Comparison of ENCODE assay signal across 11 mouse cellular contexts in genomic region chr5:72225056-72225455, GRCm38 (mm10). TPM values are rescaled to one million over a fixed set of nuclear protein-coding genes. Genes with fewer than 3 reads are reported as not detected.
A peak's percentile ranks its signal among the peaks of the same experiment; 100 is the strongest.
DNase-seq lines count a peak whose midpoint lies in the region; ATAC-seq and TF ChIP-seq lines count a peak whose summit lies in the region.
"Had no signal": no experiment of that assay in that cellular context is flagged by ENCODE, and none has a peak within 500 bp of the region (broad histone marks: within the 10 kb centered on the region; RNA-seq: fewer than 3 reads in every experiment).

No protein-coding gene starts in this region.

- H3K4me2 ChIP-seq in heart, embryonic 12.5 days, result peak overlapping the region; percentile 51
- H3K4me2 ChIP-seq in liver, postnatal 0 days (ENCODE audit: low read depth, low read length), result peak overlapping the region; percentile 64
- no peak overlapping the region for H3K4me2 ChIP-seq in hindbrain, embryonic 11.5 days (replicated peaks; ENCODE audit: low read depth, low read length)
- H3K4me2 ChIP-seq in midbrain, embryonic 11.5 days, result no peak overlapping the region
- H3K4me2 ChIP-seq: embryonic facial prominence, embryonic 12.5 days; limb, embryonic 12.5 days had no signal

- TF ChIP-seq CTCF in liver, postnatal 0 days (IDR thresholded peaks at IDR 0.05; ENCODE audit: low read depth), result no peak

- peak; percentile 54; the same call in 1 of the 2 replicates for ATAC-seq in heart, embryonic 12.5 days (ENCODE audit: insufficient number of reproducible peaks, low FRiP score)
- peak; percentile 46 for ATAC-seq in liver, postnatal 0 days
- no peak for ATAC-seq in hindbrain, embryonic 11.5 days (ENCODE audit: low FRiP score)
- no peak for ATAC-seq in midbrain, embryonic 11.5 days (ENCODE audit: low FRiP score)
- ATAC-seq: midbrain, embryonic 16.5 days had no signal

- no peak for DNase-seq in heart, adult 18-20 months
- peak; percentile 77 for DNase-seq in A20 (ENCODE audit: low read depth, low spot score)
- DNase-seq in c-Kit-positive CD71-positive TER-119-positive erythroid progenitor cells, embryonic 14.5 days (ENCODE audit: low spot score), result peak; percentile 49
- DNase-seq in liver, postnatal 0 days, result peak; percentile 60
- no peak for DNase-seq in cerebellum, adult 11-12 months
- no peak for DNase-seq in hindbrain, embryonic 11.5 days (ENCODE audit: low spot score)
- DNase-seq in midbrain, embryonic 11.5 days (ENCODE audit: low spot score, missing footprints), result no peak

- H3K27ac ChIP-seq in heart, embryonic 12.5 days (ENCODE audit: poor library complexity, severe bottlenecking), result no peak overlapping the region
- H3K27ac ChIP-seq in liver, postnatal 0 days (ENCODE audit: low read depth), result peak overlapping the region; percentile 76; the same call in 1 of the 2 replicates
- H3K27ac ChIP-seq in hindbrain, embryonic 11.5 days (ENCODE audit: low read depth, low read length), result no peak overlapping the region
- no peak overlapping the region for H3K27ac ChIP-seq in midbrain, embryonic 11.5 days (ENCODE audit: low read depth, low read length)
- H3K27ac ChIP-seq: embryonic facial prominence, embryonic 12.5 days; limb, embryonic 12.5 days had no signal

- H3K36me3 ChIP-seq in heart, embryonic 12.5 days, result peaks cover 8% of the 10 kb centered on the region; the same call in 1 of the 2 replicates
- peaks cover 7% of the 10 kb centered on the region for H3K36me3 ChIP-seq in liver, postnatal 0 days (replicated peaks; ENCODE audit: insufficient read depth, low read length)
- no peaks in the 10 kb centered on the region for H3K36me3 ChIP-seq in hindbrain, embryonic 11.5 days (ENCODE audit: control insufficient read depth, insufficient read depth, low read length)
- no peaks in the 10 kb centered on the region for H3K36me3 ChIP-seq in midbrain, embryonic 11.5 days (ENCODE audit: control insufficient read depth, insufficient read depth, low read length)
- H3K36me3 ChIP-seq: embryonic facial prominence, embryonic 12.5 days; limb, embryonic 12.5 days had no signal

- no peaks in the 10 kb centered on the region for H3K9me3 ChIP-seq in heart, embryonic 12.5 days (replicated peaks)
- H3K9me3 ChIP-seq in liver, postnatal 0 days (ENCODE audit: low read length), result no peaks in the 10 kb centered on the region
- no peaks in the 10 kb centered on the region for H3K9me3 ChIP-seq in hindbrain, embryonic 11.5 days (ENCODE audit: control insufficient read depth, low read length)
- no peaks in the 10 kb centered on the region for H3K9me3 ChIP-seq in midbrain, embryonic 11.5 days (ENCODE audit: control insufficient read depth, low read length)
- H3K9me3 ChIP-seq: embryonic facial prominence, embryonic 12.5 days; limb, embryonic 12.5 days had no signal

- no peak overlapping the region for H3K9ac ChIP-seq in heart, embryonic 12.5 days
- H3K9ac ChIP-seq in liver, postnatal 0 days (replicated peaks), result no peak overlapping the region
- H3K9ac ChIP-seq in hindbrain, embryonic 11.5 days (ENCODE audit: low read depth, low read length), result no peak overlapping the region
- H3K9ac ChIP-seq in midbrain, embryonic 11.5 days (ENCODE audit: low read length), result no peak overlapping the region
- H3K9ac ChIP-seq: embryonic facial prominence, embryonic 12.5 days; limb, embryonic 12.5 days had no signal

- TF ChIP-seq EP300 in liver, postnatal 0 days (IDR thresholded peaks at IDR 0.05; ENCODE audit: low read depth), result no peak

- no peaks in the 10 kb centered on the region for H3K27me3 ChIP-seq in heart, embryonic 12.5 days (replicated peaks)
- H3K27me3 ChIP-seq in liver, postnatal 0 days (ENCODE audit: insufficient read depth, low read length), result no peaks in the 10 kb centered on the region
- no peaks in the 10 kb centered on the region for H3K27me3 ChIP-seq in hindbrain, embryonic 11.5 days (ENCODE audit: control insufficient read depth, insufficient read depth, low read length)
- no peaks in the 10 kb centered on the region for H3K27me3 ChIP-seq in midbrain, embryonic 11.5 days (ENCODE audit: control insufficient read depth, insufficient read depth, low read length)
- H3K27me3 ChIP-seq: embryonic facial prominence, embryonic 12.5 days; limb, embryonic 12.5 days had no signal

- 31% methylated on average over 7 of the region's 7 CpGs for WGBS in heart, embryonic 12.5 days
- WGBS in liver, postnatal 0 days (ENCODE audit: insufficient replicate concordance), result 9% methylated on average over 7 of the region's 7 CpGs
- WGBS in hindbrain, embryonic 11.5 days, result 75% methylated on average over 7 of the region's 7 CpGs
- WGBS in midbrain, embryonic 11.5 days, result 79% methylated on average over 7 of the region's 7 CpGs

- H3K4me3 ChIP-seq in heart, embryonic 12.5 days, result no peak overlapping the region
- H3K4me3 ChIP-seq in liver, postnatal 0 days (ENCODE audit: low read depth, low read length), result 0 out of 2 replicates have a peak overlapping the region, but pooled peaks have one; percentile 11
- H3K4me3 ChIP-seq in hindbrain, embryonic 11.5 days (ENCODE audit: low read depth, low read length), result no peak overlapping the region
- no peak overlapping the region for H3K4me3 ChIP-seq in midbrain, embryonic 11.5 days (ENCODE audit: low read depth, low read length)
- H3K4me3 ChIP-seq: embryonic facial prominence, embryonic 12.5 days; limb, embryonic 12.5 days had no signal

- peaks cover 18% of the 10 kb centered on the region for H3K4me1 ChIP-seq in heart, embryonic 12.5 days (replicated peaks)
- H3K4me1 ChIP-seq in liver, postnatal 0 days (ENCODE audit: insufficient read depth), result peaks cover 25% of the 10 kb centered on the region
- H3K4me1 ChIP-seq in hindbrain, embryonic 11.5 days (replicated peaks; ENCODE audit: control insufficient read depth, insufficient read depth, low read length), result no peaks in the 10 kb centered on the region
- no peaks in the 10 kb centered on the region for H3K4me1 ChIP-seq in midbrain, embryonic 11.5 days (ENCODE audit: control insufficient read depth, insufficient read depth, low read length)
- H3K4me1 ChIP-seq: limb, embryonic 12.5 days had no signal

RNA-seq across cellular contexts. Expression of gene Commd8, which starts 57.1 kb away (rescaled TPM):
- polyA plus RNA-seq in heart, embryonic 12.5 days (2016; fragmentation: Nextera tagmentation; extraction: Ambion mirVana), result 124 and 127 TPM in 2 replicates
- total RNA-seq in heart, adult 18-20 months (2021), result 10 to 100 TPM; 40.0 to 44.0 TPM
- polyA plus RNA-seq in liver, postnatal 0 days (2015; fragmentation: Nextera tagmentation; extraction: Ambion mirVana), result 49.4 and 55.0 TPM in 2 replicates
- polyA plus RNA-seq in hindbrain, embryonic 11.5 days (2014; fragmentation: Nextera tagmentation; extraction: Ambion mirVana), result 199 and 203 TPM in 2 replicates
- polyA plus RNA-seq in midbrain, embryonic 11.5 days (2014; fragmentation: Nextera tagmentation; extraction: Ambion mirVana), result 210 and 233 TPM in 2 replicates

Comparison
In these comparisons a context has a peak if more than half of its experiments do, and no peak if none do; other contexts are left out.
1. ATAC-seq: peak in heart, embryonic 12.5 days (single experiment) and liver, postnatal 0 days (single experiment); none in hindbrain, embryonic 11.5 days (single experiment) and midbrain, embryonic 11.5 days (single experiment).
2. H3K4me2 ChIP-seq: peak in heart, embryonic 12.5 days (single experiment) and liver, postnatal 0 days (single experiment); none in hindbrain, embryonic 11.5 days (single experiment) and midbrain, embryonic 11.5 days (single experiment).
3. DNase-seq: peak in A20 (single experiment), c-Kit-positive CD71-positive TER-119-positive erythroid progenitor cells, embryonic 14.5 days (single experiment) and liver, postnatal 0 days (single experiment); none in heart, adult 18-20 months (0 of 2), cerebellum, adult 11-12 months (single experiment), hindbrain, embryonic 11.5 days (single experiment) and midbrain, embryonic 11.5 days (single experiment).